Mouse (Mus musculus) heart, adult 8-10 months (tissue): ENCODE measurements around the gene Tnfrsf19. TPM values are rescaled to one million over a fixed set of nuclear protein-coding genes. Genes with fewer than 3 reads are reported as not detected.

ENCODE experiments used
- DNase-seq: peaks from one replicate; pipeline ENCODE4 v3.0.0; 2022; ENCODE audit warnings: low spot score
- total RNA-seq, 4 experiments: library from RNA; stranded (reverse); gene quantifications; 2 replicates each; pipeline ENCODE4 v1.2.4; 2022

Tnfrsf19 gene
- total RNA-seq, 4 experiments from 2014 or later: 2.5 to 5.3 (median 3.7) TPM

- DNase-seq: no peak
Measured at GRCm38 (mm10) chr14:61020968-61021367, 25.3 kb downstream of the Tnfrsf19 start.

- no peak for DNase-seq
Measured at GRCm38 (mm10) chr14:61019880-61020279, 26.4 kb downstream of the Tnfrsf19 start.

DNA sequence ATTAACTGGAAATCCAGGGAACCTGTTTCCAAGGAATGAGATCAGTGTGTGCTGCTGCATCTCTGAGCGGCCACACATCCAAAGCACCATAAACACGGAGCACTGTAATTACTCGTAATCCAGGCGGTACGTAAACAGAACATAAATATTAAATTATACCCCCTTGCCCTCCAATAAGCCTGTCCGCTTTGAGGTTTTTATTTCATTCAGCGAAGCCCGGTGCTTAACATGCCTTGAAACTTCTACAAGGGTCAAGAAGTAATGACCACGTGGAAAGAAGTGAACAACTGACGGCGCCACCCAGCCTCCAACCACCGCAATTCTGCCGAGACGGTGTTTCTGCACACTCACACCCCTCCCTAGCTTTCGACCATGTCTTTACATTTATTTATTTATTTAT lies 31.7 kb downstream of the Tnfrsf19 start:
- no peak for DNase-seq

GRCm38 (mm10) chr14:61012397-61012931 lies 33.8 kb downstream of the Tnfrsf19 start:
- DNase-seq: no peak

DNA sequence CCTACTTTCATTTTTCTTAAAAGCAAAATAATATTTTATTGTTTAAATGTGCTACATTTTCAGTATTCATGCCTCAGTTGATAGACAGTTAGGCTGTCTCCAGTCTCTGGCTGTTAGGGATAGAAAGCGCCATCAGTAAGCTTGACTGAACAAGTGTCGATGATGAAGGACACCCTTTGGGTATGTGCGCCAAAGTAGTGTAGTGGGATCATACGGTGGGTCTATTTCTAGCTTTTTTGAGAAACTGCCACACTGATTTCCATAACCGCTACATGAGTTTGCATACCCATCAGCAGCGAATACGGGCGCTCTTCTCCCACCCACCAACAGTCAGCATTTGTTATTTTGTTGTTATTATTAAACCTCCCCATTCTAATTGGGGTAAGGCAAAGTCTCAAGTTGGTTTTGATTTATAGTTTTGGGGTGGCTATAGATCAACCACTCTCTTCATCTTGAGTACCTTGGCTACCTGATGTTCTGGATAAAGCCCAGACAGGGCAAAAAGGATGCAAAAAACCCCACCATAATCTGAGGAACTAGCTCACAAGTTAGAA lies 34.6 kb downstream of the Tnfrsf19 start:
- DNase-seq: no peak

- DNase-seq: no peak
Measured at GRCm38 (mm10) chr14:61005127-61005837, 41.0 kb downstream of the Tnfrsf19 start.

GRCm38 (mm10) chr14:61003676-61004075 lies 42.6 kb downstream of the Tnfrsf19 start:
- DNase-seq: no peak

DNA sequence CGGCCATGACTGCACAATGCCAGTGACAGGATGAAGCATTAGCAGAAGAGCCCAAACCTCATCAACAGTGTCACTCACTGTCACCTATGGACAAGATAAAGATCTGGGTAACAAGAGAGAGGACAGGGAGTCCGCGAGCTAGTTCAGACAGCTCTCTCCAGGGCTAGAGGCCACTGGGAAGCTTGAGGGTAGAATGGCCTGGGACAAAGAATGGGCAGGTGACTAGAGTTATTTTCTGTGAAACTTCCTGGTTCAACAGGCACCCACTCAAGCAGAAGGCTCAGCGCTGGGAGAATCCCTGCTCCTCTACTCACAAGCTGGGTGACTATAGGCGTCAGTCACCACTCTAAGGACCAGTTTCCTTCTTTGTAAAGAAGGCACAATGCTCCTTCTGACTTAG lies 46.2 kb downstream of the Tnfrsf19 start:
- DNase-seq: no peak

GRCm38 (mm10) chr14:60996556-60996955 lies 49.7 kb downstream of the Tnfrsf19 start:
- no peak for DNase-seq

- DNase-seq: no peak
Measured at GRCm38 (mm10) chr14:60993506-60993905, 52.8 kb downstream of the Tnfrsf19 start.

- DNase-seq: no peak
Measured at GRCm38 (mm10) chr14:60993092-60993491, 53.2 kb downstream of the Tnfrsf19 start.

- DNase-seq: no peak
Measured at GRCm38 (mm10) chr14:60992144-60992543, 54.1 kb downstream of the Tnfrsf19 start.

- no peak for DNase-seq
Measured at GRCm38 (mm10) chr14:60988228-60988627, 58.1 kb downstream of the Tnfrsf19 start.

GRCm38 (mm10) chr14:60986926-60987325 lies 59.4 kb downstream of the Tnfrsf19 start:
- no peak for DNase-seq

DNA sequence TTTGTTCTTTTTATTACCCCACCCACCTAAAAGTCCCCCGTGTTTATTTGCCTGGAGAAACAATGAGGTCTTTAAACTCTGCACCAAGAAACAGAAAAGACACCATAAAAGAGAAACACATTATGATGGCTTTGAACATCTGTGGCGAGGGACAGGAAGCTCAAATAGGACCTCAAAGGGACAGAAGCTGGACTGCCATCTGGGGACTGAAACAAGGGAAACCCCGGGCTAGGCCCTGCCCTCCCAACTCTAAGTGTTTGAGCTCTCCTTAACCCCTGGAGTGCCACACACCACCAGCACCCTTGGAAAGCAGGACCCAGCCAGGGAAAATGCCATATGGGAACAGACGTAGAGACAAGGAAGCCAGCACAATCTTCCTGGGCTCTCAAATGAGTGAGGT lies 61.2 kb downstream of the Tnfrsf19 start:
- DNase-seq: no peak

- no peak for DNase-seq
Measured at GRCm38 (mm10) chr14:60984266-60984665, 62.0 kb downstream of the Tnfrsf19 start.

- DNase-seq: no peak
Measured at GRCm38 (mm10) chr14:60982126-60982525, 64.2 kb downstream of the Tnfrsf19 start.

DNA sequence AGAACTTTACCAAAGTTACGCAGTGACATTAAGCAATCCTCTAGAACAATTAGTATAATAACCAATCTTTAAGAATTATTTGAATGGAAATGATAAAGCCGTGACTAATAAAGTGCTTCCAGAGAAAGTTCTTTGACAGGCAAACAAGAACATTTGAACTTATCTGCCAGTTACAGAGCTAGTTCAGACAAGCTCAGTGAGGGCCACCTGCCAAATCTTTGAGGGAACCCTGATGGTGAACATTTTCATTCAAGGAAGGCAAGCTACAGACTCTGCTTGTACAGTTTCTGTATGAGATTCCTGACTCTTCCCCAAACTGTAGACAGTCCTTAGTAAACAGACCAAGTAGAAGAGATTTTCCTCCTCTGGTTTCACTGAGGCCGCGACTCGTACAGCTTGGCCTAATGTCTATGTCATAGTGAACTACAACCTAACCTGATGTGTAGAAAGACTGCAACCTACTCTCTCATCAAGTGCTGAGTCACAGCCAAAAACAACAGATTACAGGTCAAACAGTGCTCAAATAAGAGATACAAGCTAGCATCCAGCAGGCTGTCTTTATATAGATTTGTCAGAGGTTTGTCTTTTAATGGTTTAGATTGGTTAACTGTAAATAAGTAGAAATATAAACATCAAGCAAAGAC lies 65.9 kb downstream of the Tnfrsf19 start:
- peak; percentile 12 for DNase-seq

DNA sequence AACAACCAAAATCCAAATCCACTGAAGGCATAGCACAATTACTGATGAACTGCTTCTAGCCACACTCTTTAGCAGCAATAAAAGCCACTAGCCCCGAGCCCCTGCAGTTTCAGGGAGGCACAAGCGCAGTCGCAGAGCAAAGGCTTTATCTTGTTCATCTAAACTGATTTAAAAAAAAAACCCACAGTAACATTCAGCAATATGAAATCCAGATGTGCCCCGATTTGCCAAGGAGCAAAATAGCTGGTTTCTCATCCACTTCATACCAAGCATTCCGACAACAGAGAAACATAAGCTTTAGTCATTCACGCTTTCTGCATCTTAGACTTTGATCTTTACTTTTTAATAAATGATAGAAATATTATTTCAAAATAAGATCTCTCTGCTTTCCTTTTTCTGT lies 68.2 kb downstream of the Tnfrsf19 start:
- DNase-seq: no peak

- no peak for DNase-seq
Measured at GRCm38 (mm10) chr14:60976231-60976630, 70.1 kb downstream of the Tnfrsf19 start.

GRCm38 (mm10) chr14:60975736-60976135 lies 70.6 kb downstream of the Tnfrsf19 start:
- DNase-seq: no peak

- no peak for DNase-seq
Measured at GRCm38 (mm10) chr14:60970961-60971360, 75.3 kb downstream of the Tnfrsf19 start.

DNA sequence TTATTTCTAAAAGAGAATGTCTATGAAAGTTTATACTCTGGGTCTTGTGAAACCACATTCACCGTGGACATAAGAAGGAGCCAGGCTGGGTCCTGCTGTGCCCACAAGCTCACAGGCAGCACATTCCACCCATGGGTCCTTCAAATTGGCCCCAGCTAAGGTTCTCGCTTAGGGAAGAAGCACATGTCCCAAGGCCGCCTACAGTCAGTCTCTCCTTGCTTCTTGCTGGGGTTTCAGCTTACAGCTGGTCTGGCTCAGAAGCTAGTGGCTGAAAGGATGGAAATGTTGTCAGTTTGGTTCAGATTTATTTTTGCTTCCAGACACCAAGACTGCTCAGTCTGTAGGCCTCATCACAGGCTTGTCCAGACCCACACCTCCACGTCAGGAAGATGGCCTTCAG lies 80.2 kb downstream of the Tnfrsf19 start:
- DNase-seq: no peak
